Mouse (Mus musculus) megakaryocyte, embryonic 14.5 days (primary cell): ENCODE data around the gene Mark1. TPM values are rescaled to one million over a fixed set of nuclear protein-coding genes. Genes with fewer than 3 reads are reported as not detected.

ENCODE experiments used
- H3K27me3 ChIP-seq: replicated peaks from 2 replicates; pipeline ENCODE3; 2012; ENCODE audit warnings: inconsistent platforms
- H3K36me3 ChIP-seq: replicated peaks from 2 replicates; pipeline ENCODE3; 2012; ENCODE audit warnings: low read length, inconsistent platforms, mixed read lengths
- H3K4me1 ChIP-seq: 2 replicates; pipeline ENCODE4 v1.6.1; 2012; ENCODE audit warnings: inconsistent platforms
- H3K4me3 ChIP-seq: replicated peaks from 2 replicates; pipeline ENCODE3; 2012; ENCODE audit warnings: moderate library complexity, mild to moderate bottlenecking, inconsistent platforms
- H3K9me3 ChIP-seq: 2 replicates; pipeline ENCODE4 v1.6.1; 2012; ENCODE audit warnings: inconsistent platforms
- FLI1 ChIP-seq: IDR thresholded peaks from 2 replicates; pipeline ENCODE4 v1.6.1; 2012; ENCODE audit warnings: low read length, inconsistent platforms, mixed read lengths
- GATA1 ChIP-seq: IDR thresholded peaks from 3 replicates; pipeline ENCODE4 v1.6.1; 2012; ENCODE audit warnings: mixed read lengths, low read length, inconsistent platforms, borderline replicate concordance
- polyA plus RNA-seq: library from polyadenylated mRNA; stranded (reverse); fragments of >175 nt; gene quantifications from 2 replicates; pipeline ENCODE4 v1.2.3, GENCODE M21; 2012; ENCODE audit warnings: low replicate concordance; ENCODE audit not compliant: insufficient read depth

The Mark1 gene
- polyA plus RNA-seq, 1 experiment, result not detected

- H3K4me1 ChIP-seq, result no peaks in the 10 kb centered on the region
- peaks cover 1% of the 10 kb centered on the region; the same call in 1 of the 2 replicates for H3K9me3 ChIP-seq
- H3K4me3 ChIP-seq, result no peak overlapping the region
- peaks cover 53% of the 10 kb centered on the region for H3K27me3 ChIP-seq
- no peaks in the 10 kb centered on the region for H3K36me3 ChIP-seq
- TF ChIP-seq GATA1 (no peak), FLI1 (no peak)
These were observed 125.5 kb downstream of the Mark1 start for GRCm38 (mm10) chr1:184873910-184874309.

GRCm38 (mm10) chr1:184872069-184872819, 127.1 kb downstream of the Mark1 start:
- TF ChIP-seq GATA1 (no peak), FLI1 (no peak)
- Histone ChIP-seq H3K4me1 (no peaks in the 10 kb centered on the region), H3K27me3 (peaks cover 50% of the 10 kb centered on the region), H3K4me3 (no peak overlapping the region), H3K9me3 (no peaks in the 10 kb centered on the region), H3K36me3 (no peaks in the 10 kb centered on the region)

- TF ChIP-seq GATA1 (no peak), FLI1 (no peak)
- H3K9me3 ChIP-seq, result no peaks in the 10 kb centered on the region
- no peaks in the 10 kb centered on the region; the same call in 1 of the 2 replicates for H3K4me1 ChIP-seq
- no peaks in the 10 kb centered on the region for H3K36me3 ChIP-seq
- peaks cover 52% of the 10 kb centered on the region for H3K27me3 ChIP-seq
- no peak overlapping the region for H3K4me3 ChIP-seq
These were observed 127.9 kb downstream of the Mark1 start for GRCm38 (mm10) chr1:184871506-184871905.

- Histone ChIP-seq H3K27me3 (peaks cover 53% of the 10 kb centered on the region), H3K9me3 (no peaks in the 10 kb centered on the region), H3K4me3 (no peak overlapping the region), H3K36me3 (no peaks in the 10 kb centered on the region), H3K4me1 (no peaks in the 10 kb centered on the region; the same call in 1 of the 2 replicates)
- no peak for TF ChIP-seq FLI1
- TF ChIP-seq GATA1, result no peak
These were observed 128.6 kb downstream of the Mark1 start for GRCm38 (mm10) chr1:184870646-184871385.

GRCm38 (mm10) chr1:184869939-184870565, 129.3 kb downstream of the Mark1 start:
- Histone ChIP-seq H3K36me3 (no peaks in the 10 kb centered on the region), H3K9me3 (no peaks in the 10 kb centered on the region), H3K4me1 (no peaks in the 10 kb centered on the region; the same call in 1 of the 2 replicates), H3K27me3 (peaks cover 51% of the 10 kb centered on the region), H3K4me3 (no peak overlapping the region)
- TF ChIP-seq FLI1 (no peak), GATA1 (no peak)

- no peak for TF ChIP-seq FLI1
- no peak for TF ChIP-seq GATA1
- no peak overlapping the region for H3K4me3 ChIP-seq
- H3K4me1 ChIP-seq, result no peaks in the 10 kb centered on the region; the same call in 1 of the 2 replicates
- no peaks in the 10 kb centered on the region for H3K36me3 ChIP-seq
- no peaks in the 10 kb centered on the region for H3K9me3 ChIP-seq
- peaks cover 54% of the 10 kb centered on the region for H3K27me3 ChIP-seq
These were observed 131.7 kb downstream of the Mark1 start for GRCm38 (mm10) chr1:184867640-184868120.

GRCm38 (mm10) chr1:184864381-184864801, 135.0 kb downstream of the Mark1 start:
- H3K4me3 ChIP-seq, result no peak overlapping the region
- H3K27me3 ChIP-seq, result peaks cover 51% of the 10 kb centered on the region
- H3K9me3 ChIP-seq, result no peaks in the 10 kb centered on the region
- H3K4me1 ChIP-seq, result no peaks in the 10 kb centered on the region; the same call in 1 of the 2 replicates
- H3K36me3 ChIP-seq, result no peaks in the 10 kb centered on the region
- TF ChIP-seq GATA1 (no peak), FLI1 (no peak)

GRCm38 (mm10) chr1:184862636-184863035, 136.7 kb downstream of the Mark1 start:
- Histone ChIP-seq H3K9me3 (0 out of 2 replicates have a peak, but pooled peaks cover 2% of the 10 kb centered on the region), H3K36me3 (no peaks in the 10 kb centered on the region), H3K27me3 (peaks cover 49% of the 10 kb centered on the region), H3K4me3 (no peak overlapping the region), H3K4me1 (no peaks in the 10 kb centered on the region; the same call in 1 of the 2 replicates)
- TF ChIP-seq FLI1 (no peak), GATA1 (no peak)

- Histone ChIP-seq H3K4me3 (no peak overlapping the region), H3K9me3 (0 out of 2 replicates have a peak, but pooled peaks cover 3% of the 10 kb centered on the region), H3K27me3 (peaks cover 42% of the 10 kb centered on the region), H3K4me1 (no peaks in the 10 kb centered on the region; the same call in 1 of the 2 replicates), H3K36me3 (no peaks in the 10 kb centered on the region)
- no peak for TF ChIP-seq GATA1
- TF ChIP-seq FLI1, result no peak
These were observed 137.8 kb downstream of the Mark1 start for GRCm38 (mm10) chr1:184861551-184861950.
